Mouse (Mus musculus) liver, embryonic 11.5 days (tissue): Measurements from ENCODE around the gene Padi3. TPM values are rescaled to one million over a fixed set of nuclear protein-coding genes. Genes with fewer than 3 reads are reported as not detected.

ENCODE experiments used
- ATAC-seq: fragments of 200-750 bp; cut with Nextera tagmentation; replicated peaks from 2 replicates; pipeline ENCODE4 v1.8.0; 2017; ENCODE audit warnings: moderate number of reproducible peaks, mild to moderate bottlenecking, moderate TSS enrichment, moderate library complexity; ENCODE audit not compliant: low FRiP score
- DNase-seq: peaks from one replicate; pipeline ENCODE4 v3.0.0-alpha.2; 2017; ENCODE audit warnings: low spot score
- H3K27ac ChIP-seq: fragments of 300-500 bp; sonication (generic); 2 replicates; pipeline ENCODE4 v1.5.1; 2014; ENCODE audit warnings: mild to moderate bottlenecking, low read depth, low read length, control low read depth
- H3K27me3 ChIP-seq: fragments of 300-500 bp; sonication (generic); replicated peaks from 2 replicates; pipeline ENCODE4 v1.6.1; 2014; ENCODE audit warnings: low read length, mixed read lengths; ENCODE audit not compliant: control insufficient read depth, insufficient read depth
- H3K36me3 ChIP-seq: fragments of 300-500 bp; sonication (generic); 2 replicates; pipeline ENCODE4 v1.6.1; 2014; ENCODE audit warnings: mild to moderate bottlenecking, low read length, moderate library complexity, mixed read lengths; ENCODE audit not compliant: control insufficient read depth, insufficient read depth
- H3K4me1 ChIP-seq: fragments of 300-500 bp; sonication (generic); replicated peaks from 2 replicates; pipeline ENCODE4 v1.6.1; 2014; ENCODE audit warnings: low read length, mixed read lengths; ENCODE audit not compliant: control insufficient read depth, insufficient read depth
- H3K4me2 ChIP-seq: fragments of 300-500 bp; sonication (generic); 2 replicates; pipeline ENCODE4 v1.6.1; 2014; ENCODE audit warnings: mild to moderate bottlenecking, control low read depth, moderate library complexity
- H3K4me3 ChIP-seq: fragments of 300-500 bp; sonication (generic); 2 replicates; pipeline ENCODE4 v1.5.1; 2014; ENCODE audit warnings: low read depth, low read length, control low read depth
- H3K9ac ChIP-seq: fragments of 300-500 bp; sonication (generic); 2 replicates; pipeline ENCODE4 v1.6.1; 2014; ENCODE audit warnings: low read depth, low read length, control low read depth
- H3K9me3 ChIP-seq: fragments of 300-500 bp; sonication (generic); 2 replicates; pipeline ENCODE4 v1.6.1; 2016; ENCODE audit warnings: low read length, inconsistent platforms, mixed read lengths; ENCODE audit not compliant: control insufficient read depth
- WGBS: fragments of 180-500 bp; shearing (Covaris S2); extraction: QIAGEN DNeasy Blood & Tissue Kit; methylation state at CpG from one replicate; pipeline ENCODE4 v1.1.7; 2014; 5-methylcytosine and 5-hydroxymethylcytosine counted together
- polyA plus RNA-seq: library from polyadenylated mRNA; unstranded; fragments of >200 nt; fragmentation: Nextera tagmentation; extraction: Ambion mirVana; gene quantifications from 2 replicates; pipeline ENCODE4 v1.2.1, GENCODE M21; 2014

Padi3 gene
- 0.56 and 0.96 TPM in 2 replicates for polyA plus RNA-seq

DNA sequence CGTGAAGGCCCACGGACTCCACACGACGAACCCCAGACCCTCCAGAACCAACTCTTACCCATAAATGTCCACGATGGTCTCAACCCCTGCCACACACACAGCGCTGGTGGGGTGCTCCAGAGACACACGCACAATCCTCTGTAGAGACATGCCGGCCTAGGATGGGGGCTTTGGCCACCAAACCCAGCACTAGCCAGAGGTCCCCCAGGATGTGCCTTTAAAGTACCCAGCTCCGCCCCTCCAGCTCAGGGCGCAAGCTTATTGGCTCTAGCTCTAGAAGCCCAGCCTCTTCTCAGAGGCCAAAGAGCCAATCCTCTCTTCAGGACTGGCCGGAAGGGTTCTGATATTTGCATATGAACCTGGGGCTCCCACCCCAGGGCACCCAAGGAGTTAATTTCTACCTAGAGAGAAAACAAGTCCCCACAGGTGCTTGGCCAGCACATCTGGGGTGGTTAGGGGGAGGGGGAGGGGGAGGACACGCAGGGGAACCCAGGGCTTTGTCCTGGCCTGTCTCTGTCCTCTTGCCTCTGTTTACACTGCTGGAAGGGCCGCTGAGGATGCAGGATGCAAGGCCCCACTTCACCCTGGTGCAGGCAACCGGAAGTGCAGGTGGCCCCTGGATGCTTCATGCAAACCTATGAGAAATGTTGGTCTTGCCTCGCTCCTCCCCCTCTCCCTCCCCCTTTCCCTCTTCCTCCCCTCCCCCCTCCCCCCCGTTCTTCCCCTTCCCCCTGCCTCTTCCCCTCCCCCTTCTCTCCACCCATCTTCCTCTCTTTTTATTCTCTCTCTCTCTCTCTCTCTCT is at the start of gene Padi3:
Gene Padi3, minus strand, starts transcription at position 191 of the 803 bp plus-strand sequence.
- WGBS: 63% methylated on average over 16 of the region's 16 CpGs
- H3K4me2 ChIP-seq: no peak within 1 kb of the TSS
- H3K27me3 ChIP-seq: peaks cover 20% of the 10 kb centered on the region
- no peak within 1 kb of the TSS for H3K27ac ChIP-seq
- H3K36me3 ChIP-seq: no peaks in the 10 kb centered on the region
- no peak for DNase-seq
- ATAC-seq: peak; percentile 48; the same call in 1 of the 2 replicates
- H3K4me1 ChIP-seq: peaks cover 50% of the 10 kb centered on the region
- no peak within 1 kb of the TSS for H3K9ac ChIP-seq
- H3K4me3 ChIP-seq: no peak within 1 kb of the TSS
- H3K9me3 ChIP-seq: no peaks in the 10 kb centered on the region

DNA sequence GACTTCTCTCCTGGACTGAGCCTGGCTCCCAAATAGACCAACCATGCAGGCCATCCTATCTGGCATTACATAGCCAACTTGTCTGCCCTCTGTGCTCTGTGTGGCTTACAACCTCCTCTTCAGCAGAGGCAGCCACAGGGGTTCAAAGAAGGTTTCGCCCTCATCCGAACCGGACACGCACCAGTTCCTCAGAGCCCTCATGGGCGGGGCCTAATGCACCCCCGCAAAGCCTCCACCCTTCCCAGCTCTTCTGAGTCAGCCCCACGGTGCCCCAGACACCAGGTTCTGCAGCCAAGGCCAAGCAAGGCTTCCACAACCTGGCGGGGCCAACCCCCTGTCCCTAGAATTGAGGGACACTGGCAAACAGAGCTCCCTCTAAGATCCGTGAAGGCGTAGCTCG is 48.8 kb upstream of the Padi3 start:
- no peak overlapping the region for H3K4me2 ChIP-seq
- no peaks in the 10 kb centered on the region for H3K9me3 ChIP-seq
- H3K9ac ChIP-seq: 0 out of 2 replicates have a peak overlapping the region, but pooled peaks have one; percentile 17
- ATAC-seq: no peak
- DNase-seq: no peak
- H3K4me1 ChIP-seq: peaks cover 27% of the 10 kb centered on the region
- 75% methylated on average over 11 of the region's 11 CpGs for WGBS
- no peak overlapping the region for H3K4me3 ChIP-seq
- no peaks in the 10 kb centered on the region for H3K27me3 ChIP-seq
- peak overlapping the region; percentile 34; the same call in 1 of the 2 replicates for H3K27ac ChIP-seq
- no peaks in the 10 kb centered on the region for H3K36me3 ChIP-seq

DNA sequence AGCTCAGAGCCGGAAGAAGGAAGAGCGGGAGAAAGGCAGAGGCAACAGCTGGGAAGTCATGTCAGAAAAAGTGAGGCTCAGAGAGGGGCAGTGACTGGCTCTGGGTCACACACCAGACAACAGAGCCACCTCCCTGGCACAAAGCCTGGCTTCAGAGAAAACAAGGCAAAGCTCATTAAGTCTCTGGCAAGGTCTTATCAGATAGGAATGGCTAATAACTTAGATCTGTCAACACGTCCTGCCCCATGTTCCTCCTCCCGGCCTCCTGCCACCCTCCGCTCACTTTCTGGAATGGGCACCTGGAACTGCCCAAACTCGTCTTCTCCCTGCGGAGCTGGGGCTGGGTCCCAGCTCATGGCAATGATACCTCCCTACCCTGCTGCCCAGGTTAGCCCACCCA is 47.4 kb upstream of the Padi3 start:
- H3K4me3 ChIP-seq: no peak overlapping the region
- peaks cover 38% of the 10 kb centered on the region for H3K4me1 ChIP-seq
- DNase-seq (no peak), ATAC-seq (no peak)
- H3K9ac ChIP-seq: no peak overlapping the region
- no peak overlapping the region for H3K27ac ChIP-seq
- WGBS: 78% methylated on average over 7 of the region's 7 CpGs
- no peaks in the 10 kb centered on the region for H3K36me3 ChIP-seq
- H3K9me3 ChIP-seq: no peaks in the 10 kb centered on the region
- no peak overlapping the region for H3K4me2 ChIP-seq
- no peaks in the 10 kb centered on the region for H3K27me3 ChIP-seq

DNA sequence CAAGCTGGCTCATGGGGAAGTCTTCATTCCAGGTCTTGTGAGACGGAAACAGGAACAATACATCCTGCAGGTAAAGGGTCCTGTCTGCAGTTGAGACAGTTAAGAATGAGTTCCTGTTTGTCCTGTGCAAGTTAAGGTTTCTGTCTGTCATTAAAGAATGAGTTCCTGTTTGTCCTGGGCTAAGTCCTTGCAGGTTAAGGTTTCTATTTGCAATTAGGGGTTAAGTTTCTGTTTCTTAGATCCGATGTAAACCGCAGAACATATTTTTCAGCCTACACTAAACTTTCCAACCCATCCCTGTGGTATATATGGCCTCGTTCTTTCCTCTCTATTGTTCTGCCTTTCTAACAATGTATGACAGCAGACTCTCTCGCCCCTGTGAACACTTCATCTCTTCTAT is 46.6 kb upstream of the Padi3 start:
- Histone ChIP-seq H3K9me3 (no peaks in the 10 kb centered on the region), H3K4me1 (peaks cover 38% of the 10 kb centered on the region), H3K4me3 (no peak overlapping the region), H3K36me3 (no peaks in the 10 kb centered on the region), H3K27ac (no peak overlapping the region), H3K27me3 (no peaks in the 10 kb centered on the region), H3K4me2 (no peak overlapping the region), H3K9ac (no peak overlapping the region)
- DNase-seq (no peak), ATAC-seq (no peak)
- 81% methylated on average over 5 of the region's 5 CpGs for WGBS

DNA sequence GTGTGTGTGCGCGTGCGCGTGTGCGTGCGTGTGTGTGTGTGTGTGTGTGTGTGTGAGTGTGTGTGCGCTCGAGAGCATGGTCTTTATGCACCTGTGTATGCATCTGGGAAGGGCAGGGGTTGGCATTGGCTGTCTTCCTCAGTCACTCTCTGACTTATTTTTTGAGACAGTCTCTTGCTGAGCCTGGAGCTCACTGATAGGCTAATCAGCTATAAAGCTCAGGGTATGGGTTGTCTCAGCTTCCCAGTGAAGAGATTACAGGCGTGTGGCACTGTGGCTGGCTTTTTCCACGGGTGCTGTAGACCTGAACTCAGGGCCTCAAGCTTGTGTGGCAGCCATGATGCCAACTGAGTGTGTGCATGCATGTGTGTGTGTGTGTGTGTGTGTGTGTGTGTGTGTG is 44.7 kb upstream of the Padi3 start:
- Histone ChIP-seq H3K9me3 (no peaks in the 10 kb centered on the region), H3K27me3 (0 out of 2 replicates have a peak, but pooled peaks cover 2% of the 10 kb centered on the region), H3K9ac (no peak overlapping the region; the same call in 1 of the 2 replicates), H3K4me3 (no peak overlapping the region), H3K36me3 (no peaks in the 10 kb centered on the region), H3K4me2 (peak overlapping the region; percentile 55), H3K27ac (peak overlapping the region; percentile 94), H3K4me1 (peaks cover 28% of the 10 kb centered on the region)
- ATAC-seq (peak; percentile 88), DNase-seq (no peak)
- 65% methylated on average over 9 of the region's 10 CpGs for WGBS

DNA sequence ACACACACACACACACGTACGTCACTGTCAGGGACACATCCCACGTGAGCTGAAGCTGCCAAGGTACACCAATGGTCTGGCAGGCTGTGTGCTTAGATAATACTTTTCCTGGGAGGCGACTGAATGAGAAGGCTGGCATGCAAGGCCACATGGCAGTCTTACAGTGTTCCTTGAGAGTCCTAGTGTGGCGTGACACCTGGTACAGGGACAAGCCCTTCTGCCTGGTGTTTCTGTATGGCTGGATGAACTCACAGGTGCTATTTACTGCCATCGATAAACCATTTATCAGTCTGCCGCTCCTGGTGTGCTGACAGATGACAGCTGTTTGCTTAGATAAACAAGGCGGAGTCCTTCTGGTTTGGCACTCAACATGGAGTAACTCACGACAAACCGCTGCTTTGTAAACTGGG is 44.0 kb upstream of the Padi3 start:
- Histone ChIP-seq H3K4me1 (peaks cover 23% of the 10 kb centered on the region), H3K9me3 (no peaks in the 10 kb centered on the region), H3K4me2 (peak overlapping the region; percentile 55), H3K27me3 (0 out of 2 replicates have a peak, but pooled peaks cover 2% of the 10 kb centered on the region), H3K4me3 (no peak overlapping the region), H3K27ac (peak overlapping the region; percentile 94), H3K9ac (no peak overlapping the region; the same call in 1 of the 2 replicates), H3K36me3 (no peaks in the 10 kb centered on the region)
- 30% methylated on average over 10 of the region's 10 CpGs for WGBS
- ATAC-seq (peak; percentile 81), DNase-seq (no peak)

DNA sequence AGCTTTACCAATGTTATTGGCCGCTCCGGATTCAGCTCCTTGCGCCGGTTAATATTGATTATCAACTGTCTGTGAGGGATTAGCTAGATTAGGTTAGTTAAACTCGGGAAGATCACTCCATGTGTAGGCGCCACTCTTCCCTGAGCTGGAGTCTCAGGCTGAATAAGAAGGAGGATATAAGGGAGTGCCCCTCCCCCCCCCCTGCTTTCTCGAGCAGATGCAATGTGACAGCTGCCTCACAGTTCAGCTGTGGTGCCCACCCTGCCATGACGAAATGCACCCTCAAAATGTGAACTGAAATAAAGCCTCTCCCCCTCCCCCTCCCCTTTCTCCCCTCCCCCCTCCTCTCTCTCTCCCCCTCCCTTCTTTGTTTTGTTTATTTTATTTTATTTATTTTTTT is 43.2 kb upstream of the Padi3 start:
- Histone ChIP-seq H3K27ac (no peak overlapping the region), H3K9me3 (no peaks in the 10 kb centered on the region), H3K4me2 (no peak overlapping the region), H3K9ac (no peak overlapping the region), H3K4me1 (peaks cover 18% of the 10 kb centered on the region), H3K4me3 (no peak overlapping the region), H3K27me3 (0 out of 2 replicates have a peak, but pooled peaks cover 2% of the 10 kb centered on the region), H3K36me3 (no peaks in the 10 kb centered on the region)
- WGBS: 54% methylated on average over 8 of the region's 8 CpGs
- ATAC-seq (no peak), DNase-seq (no peak)

DNA sequence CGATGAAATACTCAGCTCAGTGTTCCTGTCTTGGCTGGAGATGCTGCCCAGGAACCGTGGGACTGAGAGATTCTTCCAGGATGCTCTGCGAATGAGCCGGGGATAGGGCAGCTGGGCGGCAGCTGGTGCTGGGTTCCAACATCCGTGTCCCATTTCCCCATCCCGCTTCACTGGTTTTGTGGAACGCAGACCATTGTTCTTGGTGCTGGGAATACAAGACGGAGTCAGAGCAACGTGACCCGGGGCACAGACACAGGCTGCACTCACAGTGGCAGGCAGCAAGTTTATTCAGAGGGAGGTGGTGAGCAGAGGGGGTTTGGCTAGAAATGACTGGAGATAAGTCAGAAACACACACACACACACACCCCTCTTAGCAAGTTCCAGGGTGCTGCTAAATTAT is 38.9 kb upstream of the Padi3 start:
- Histone ChIP-seq H3K9me3 (no peaks in the 10 kb centered on the region), H3K4me3 (no peak overlapping the region), H3K4me2 (no peak overlapping the region), H3K9ac (no peak overlapping the region), H3K36me3 (no peaks in the 10 kb centered on the region), H3K27ac (no peak overlapping the region), H3K4me1 (peaks cover 11% of the 10 kb centered on the region), H3K27me3 (0 out of 2 replicates have a peak, but pooled peaks cover 2% of the 10 kb centered on the region)
- DNase-seq: no peak
- ATAC-seq: no peak
- 86% methylated on average over 11 of the region's 11 CpGs for WGBS

DNA sequence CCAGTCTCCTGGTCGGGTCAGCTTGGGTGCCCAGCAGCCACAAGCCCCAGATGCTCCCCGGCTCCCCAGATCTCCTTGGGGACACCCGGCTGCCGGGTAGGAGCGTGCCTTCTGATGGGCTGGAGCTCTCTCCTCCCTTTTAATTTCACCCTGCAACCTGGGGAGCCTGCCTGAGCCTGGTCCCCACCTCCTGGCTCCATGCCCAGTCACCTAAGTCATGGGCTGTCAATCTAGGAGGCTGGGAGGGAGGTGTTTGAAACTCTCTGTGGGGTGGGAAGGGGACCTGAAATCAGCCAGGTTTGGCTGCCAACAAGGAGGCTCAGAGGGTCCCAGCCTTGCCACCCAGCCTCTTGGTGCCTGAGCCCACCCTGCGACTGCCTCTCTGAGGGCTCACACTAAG is 35.2 kb upstream of the Padi3 start, which contains the start of gene Padi1:
Gene Padi1, minus strand, starts transcription at position 113 of the 400 bp plus-strand sequence.
- H3K4me2 ChIP-seq: no peak within 1 kb of the TSS
- DNase-seq (no peak), ATAC-seq (no peak)
- WGBS: 86% methylated on average over 6 of the region's 6 CpGs
- H3K4me3 ChIP-seq: no peak within 1 kb of the TSS
- H3K4me1 ChIP-seq: no peaks in the 10 kb centered on the region
- H3K9ac ChIP-seq: no peak within 1 kb of the TSS
- 0 out of 2 replicates have a peak, but pooled peaks cover under 1% of the 10 kb centered on the region for H3K27me3 ChIP-seq
- H3K9me3 ChIP-seq: no peaks in the 10 kb centered on the region
- H3K36me3 ChIP-seq: no peaks in the 10 kb centered on the region
- H3K27ac ChIP-seq: no peak within 1 kb of the TSS
